Mouse (Mus musculus) cerebellum, postnatal 25 days (tissue): ENCODE data around the gene Grm1.
A peak's percentile ranks its signal among the peaks of the same experiment; 100 is the strongest.

Source experiments
- DNase-seq, 2 experiments: peaks; one replicate each; pipeline ENCODE4 v3.0.0; 2021; ENCODE audit warnings: mixed read lengths in 2 of 2

The Grm1 gene

GRCm38 (mm10) chr10:10827308-10827707, 254.8 kb downstream of the Grm1 start:
- DNase-seq: peak; percentile 44 to 63

GRCm38 (mm10) chr10:10818061-10818460, 264.1 kb downstream of the Grm1 start:
- DNase-seq: no peak

- no peak for DNase-seq
These were observed 267.4 kb downstream of the Grm1 start for GRCm38 (mm10) chr10:10814631-10815216.

- peak; percentile 96 to 98 for DNase-seq
These were observed 269.1 kb downstream of the Grm1 start for GRCm38 (mm10) chr10:10812750-10813711.

- DNase-seq: no peak
These were observed 272.4 kb downstream of the Grm1 start for GRCm38 (mm10) chr10:10809777-10810176.

GRCm38 (mm10) chr10:10795321-10795720, 286.8 kb downstream of the Grm1 start:
- no peak for DNase-seq

- DNase-seq: peak; percentile 70 to 75
These were observed 291.7 kb downstream of the Grm1 start for GRCm38 (mm10) chr10:10790458-10790857.

- DNase-seq: peak in 1 of 2 experiments; percentile 21
These were observed 292.2 kb downstream of the Grm1 start for GRCm38 (mm10) chr10:10789967-10790366.

GRCm38 (mm10) chr10:10787906-10788416, 294.2 kb downstream of the Grm1 start:
- no peak for DNase-seq

GRCm38 (mm10) chr10:10785122-10785521, 297.0 kb downstream of the Grm1 start:
- peak in 1 of 2 experiments; percentile 25 for DNase-seq

GRCm38 (mm10) chr10:10774827-10775226, 307.3 kb downstream of the Grm1 start:
- DNase-seq: no peak

- DNase-seq: no peak
These were observed 319.1 kb downstream of the Grm1 start for GRCm38 (mm10) chr10:10763015-10763414.

- DNase-seq: no peak
These were observed 320.9 kb downstream of the Grm1 start for GRCm38 (mm10) chr10:10761274-10761673.

GRCm38 (mm10) chr10:10760801-10761200, 321.4 kb downstream of the Grm1 start:
- no peak for DNase-seq

GRCm38 (mm10) chr10:10751033-10751432, 331.1 kb downstream of the Grm1 start:
- no peak for DNase-seq

GRCm38 (mm10) chr10:10744097-10744496, 338.1 kb downstream of the Grm1 start:
- DNase-seq: no peak

- no peak for DNase-seq
These were observed 340.0 kb downstream of the Grm1 start for GRCm38 (mm10) chr10:10742172-10742571.

- DNase-seq: no peak
These were observed 340.8 kb downstream of the Grm1 start for GRCm38 (mm10) chr10:10741314-10741713.

- DNase-seq: no peak
These were observed 341.4 kb downstream of the Grm1 start for GRCm38 (mm10) chr10:10740729-10741128.

- peak in 1 of 2 experiments; percentile 32 for DNase-seq
These were observed 345.0 kb downstream of the Grm1 start for GRCm38 (mm10) chr10:10737041-10737681.

GRCm38 (mm10) chr10:10734561-10734960, 347.6 kb downstream of the Grm1 start:
- DNase-seq: peak; percentile 43 to 50

GRCm38 (mm10) chr10:10733092-10733491, 349.1 kb downstream of the Grm1 start:
- DNase-seq: no peak

GRCm38 (mm10) chr10:10726501-10726900, 355.7 kb downstream of the Grm1 start:
- DNase-seq: no peak
